Mouse (Mus musculus): ENCODE measurements around the gene Tmtc1.

GRCm38 (mm10) chr6:148276418-148276817 is 167.8 kb downstream of the Tmtc1 start:
- no peak for TF ChIP-seq CTCF (IDR thresholded peaks at IDR 0.05; ENCODE audit: low read depth, low read length)
- TF ChIP-seq POLR2A (IDR thresholded peaks at IDR 0.05; ENCODE audit: borderline replicate concordance, low read depth, low read length) = no peak

All from bone marrow macrophage, adult 2 months (primary cell).